Mouse (Mus musculus): Measurements from ENCODE around the gene Spop.

Spop gene

DNA sequence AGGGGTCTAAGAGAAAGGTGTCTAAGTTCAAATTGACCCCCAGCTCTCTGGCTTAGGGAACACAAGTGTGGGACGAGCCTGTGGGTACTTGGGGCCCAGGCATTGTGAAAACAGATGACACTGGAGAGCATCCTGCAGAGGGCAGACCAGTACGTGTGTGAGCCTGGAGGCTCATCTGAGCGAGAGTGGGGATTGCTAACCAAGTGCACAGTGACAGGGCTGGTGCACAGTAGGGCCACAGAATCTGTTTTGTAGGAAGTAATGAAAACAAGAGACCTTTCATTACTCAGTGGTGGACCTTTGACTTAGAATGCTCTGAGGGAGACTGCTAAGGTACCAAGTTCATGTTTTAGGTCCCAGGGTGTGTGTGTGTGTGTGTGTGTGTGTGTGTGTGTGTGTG lies 106.1 kb downstream of the Spop start:
- DNase-seq (ENCODE audit: low read depth, low spot score) = no peak

DNA sequence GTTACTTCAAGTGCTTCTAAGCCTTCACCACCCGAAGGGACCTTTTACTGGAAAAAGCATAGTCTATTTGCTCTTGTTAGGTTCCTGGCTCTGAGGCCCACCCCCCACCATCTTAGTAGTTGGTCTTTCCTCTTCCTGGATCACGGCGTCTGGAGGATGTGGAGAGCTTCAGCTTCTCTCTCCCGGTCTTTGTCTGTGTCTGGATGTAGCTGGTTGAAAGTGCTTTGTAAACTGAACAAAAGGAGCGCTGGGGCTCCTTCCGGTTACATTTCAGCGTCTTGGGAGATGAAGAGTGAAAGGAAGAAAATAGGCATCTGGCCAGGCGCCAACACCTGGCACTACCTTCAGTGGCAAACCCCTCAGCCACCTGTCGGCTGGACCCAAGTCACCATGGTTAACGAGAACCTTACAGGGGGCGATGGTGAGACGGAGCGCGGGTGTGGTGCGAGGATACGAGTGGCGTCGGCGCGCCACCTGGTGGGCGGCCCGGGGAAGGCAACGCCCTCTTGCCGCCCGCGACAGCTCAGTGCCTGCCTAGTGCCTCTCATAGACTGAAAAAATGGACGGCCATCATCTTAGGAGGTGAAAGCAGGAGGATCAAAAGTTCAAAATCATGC lies 106.7 kb downstream of the Spop start:
- DNase-seq (ENCODE audit: low read depth, low spot score) = peak; percentile 80

DNA sequence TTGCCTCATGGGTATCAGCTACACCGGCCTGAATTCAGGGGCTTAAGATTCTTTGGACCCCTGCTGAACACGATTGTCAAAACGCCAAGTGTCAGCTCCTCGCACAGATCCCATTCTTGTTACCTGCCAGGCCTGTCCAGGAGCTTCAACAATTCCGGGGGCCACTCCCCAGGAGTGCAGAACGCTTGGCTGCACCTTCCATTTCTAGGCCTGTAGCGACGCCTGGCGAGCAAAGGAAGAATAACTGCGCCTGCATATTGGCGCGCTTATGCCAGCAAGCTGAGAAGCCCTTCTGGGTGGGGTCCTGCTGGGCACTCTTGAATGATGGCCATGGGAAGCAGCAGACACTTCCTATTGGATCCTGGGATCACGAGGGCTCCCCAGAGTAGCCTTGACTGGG lies 107.7 kb downstream of the Spop start:
- no peak for DNase-seq (ENCODE audit: low read depth, low spot score)

DNA sequence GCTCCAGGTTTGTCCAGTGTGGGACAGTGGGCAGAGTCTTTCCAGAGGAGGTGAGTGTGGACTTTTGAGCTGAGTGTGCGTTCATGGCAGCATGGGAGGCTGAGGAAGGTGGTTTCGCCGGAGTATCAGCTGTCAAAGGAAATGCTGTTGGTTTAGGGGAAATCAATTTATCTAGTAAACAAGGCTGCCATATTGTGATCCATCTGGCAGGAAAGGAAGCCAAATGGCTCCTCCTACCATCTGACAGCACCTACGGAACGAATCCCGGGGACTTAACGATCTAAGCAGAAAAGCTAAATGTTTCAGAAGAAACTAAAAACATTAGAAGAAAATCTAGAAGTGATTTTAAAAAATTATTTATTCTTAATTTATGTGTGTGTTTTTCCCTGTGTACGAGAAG lies 113.4 kb downstream of the Spop start:
- DNase-seq (ENCODE audit: low read depth, low spot score) = no peak

DNA sequence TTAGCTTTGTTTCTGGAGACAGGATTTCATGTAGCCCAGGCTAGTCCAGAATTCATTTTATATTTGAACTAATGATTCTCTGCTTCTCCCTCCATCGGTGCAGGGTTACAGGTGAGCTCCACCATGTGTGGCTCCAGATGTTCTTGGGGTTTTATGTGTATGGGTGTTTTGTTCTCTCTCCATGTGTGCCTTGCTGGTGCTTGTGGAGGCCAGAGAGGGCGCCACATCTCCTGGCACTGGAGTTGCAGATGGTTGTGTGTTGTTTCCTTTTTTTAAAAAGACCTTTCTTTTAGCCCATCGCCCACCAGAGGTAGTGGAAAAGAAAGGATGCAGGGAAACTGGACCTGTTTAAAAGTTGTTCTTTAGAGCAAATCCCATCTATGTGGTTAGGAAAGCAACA lies 114.4 kb downstream of the Spop start:
- DNase-seq (ENCODE audit: low read depth, low spot score) = no peak

DNA sequence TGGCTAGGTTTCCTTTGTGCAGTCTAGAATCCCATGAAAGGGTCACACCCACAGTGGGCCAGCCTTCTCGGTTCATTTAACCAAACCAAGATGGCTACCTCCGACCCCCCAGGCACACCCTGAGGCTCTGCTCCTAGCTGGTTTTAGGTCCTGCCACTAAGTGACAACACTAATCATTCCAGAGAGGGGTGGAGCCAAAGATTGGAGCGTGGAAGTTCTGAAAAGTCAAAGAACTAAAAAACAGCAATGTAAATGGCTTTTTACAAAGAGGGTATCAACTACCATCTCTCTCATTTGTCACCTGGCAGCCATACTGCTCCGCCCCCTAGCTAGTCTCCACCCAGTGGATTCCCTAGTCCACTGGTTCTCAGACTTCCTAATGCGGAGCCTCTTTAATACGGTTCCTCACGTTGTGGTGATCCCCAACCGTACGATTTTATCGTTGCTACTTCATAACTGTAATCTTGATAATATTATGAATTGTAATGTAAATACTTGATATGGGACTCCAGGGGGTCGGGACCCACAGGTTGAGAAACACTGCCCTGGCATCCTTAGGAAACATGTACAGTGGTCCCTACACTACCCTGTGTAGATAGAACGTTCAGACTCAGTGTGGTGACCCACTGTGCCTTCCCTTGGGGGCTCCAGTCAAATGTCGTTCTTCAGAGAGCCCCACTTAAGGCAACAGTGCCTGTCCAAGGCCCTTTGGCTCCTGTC lies 118.6 kb downstream of the Spop start:
- no peak for DNase-seq (ENCODE audit: low read depth, low spot score)

DNA sequence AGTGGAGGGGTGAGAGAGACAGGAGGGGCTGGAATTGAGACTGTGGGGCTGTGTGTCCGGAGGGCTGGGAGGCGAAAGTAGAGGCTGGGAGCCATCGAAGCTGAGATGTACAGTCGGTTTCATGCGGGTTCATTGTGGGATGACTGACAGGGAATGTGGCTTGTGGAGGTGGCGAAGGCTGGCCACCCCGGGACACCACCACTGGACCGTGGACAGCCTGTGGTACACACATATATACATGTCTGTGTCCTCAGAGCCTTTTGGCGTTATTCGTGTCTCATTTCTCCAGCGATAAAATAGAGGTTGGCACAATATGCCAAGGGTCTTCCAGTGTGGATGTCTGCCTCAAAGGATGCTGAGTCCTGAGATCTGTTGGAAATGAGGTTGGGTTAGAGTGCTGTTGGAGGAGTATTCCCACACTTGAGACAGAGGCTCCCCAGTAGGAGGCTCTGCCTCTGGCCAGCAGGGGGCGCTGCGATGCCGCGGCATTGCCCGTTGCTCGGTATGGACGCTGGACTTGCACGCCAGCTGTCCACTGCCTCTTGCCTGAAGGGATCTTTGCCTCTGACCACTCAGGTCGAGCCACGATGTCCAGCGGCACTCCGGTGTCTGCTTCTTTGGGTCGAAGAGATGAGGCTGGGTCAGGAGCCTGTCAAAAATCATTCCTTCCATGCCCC lies 119.7 kb downstream of the Spop start:
- DNase-seq (ENCODE audit: low read depth, low spot score) = peak; percentile 81

DNA sequence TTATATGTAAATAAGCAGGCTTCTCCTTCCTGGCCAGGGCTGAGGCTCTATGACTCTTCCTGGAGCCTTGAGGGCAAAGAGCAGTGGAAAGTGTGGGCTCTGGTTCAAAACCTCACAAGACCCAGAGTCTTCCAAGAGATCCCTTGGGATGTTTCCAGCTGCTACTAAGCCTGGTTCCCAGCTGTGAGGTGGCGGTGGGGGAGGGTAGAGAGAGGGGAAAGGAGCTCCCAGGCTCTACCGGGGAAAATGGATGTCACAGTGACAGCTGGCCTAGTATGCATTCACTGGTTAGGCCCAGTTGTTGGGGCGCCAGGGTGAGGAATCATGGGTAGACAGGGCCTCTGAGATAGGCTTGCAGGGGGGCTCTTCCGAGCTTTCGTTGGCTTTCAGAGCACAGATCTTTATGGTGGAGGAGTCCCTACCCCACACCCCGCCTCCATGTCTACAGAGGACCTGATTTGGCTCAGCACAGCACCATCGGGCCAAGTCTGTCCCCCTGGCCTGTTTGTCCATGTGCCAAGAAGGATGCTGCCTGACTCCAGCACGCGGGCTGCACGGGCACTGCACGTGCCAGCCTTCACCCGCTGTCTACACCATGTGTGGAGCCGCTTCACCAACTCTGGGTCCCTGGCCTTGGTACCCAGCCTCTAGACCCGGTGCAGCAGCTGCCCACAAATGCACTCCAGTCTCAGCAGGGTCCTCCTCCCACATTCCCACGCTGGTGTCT lies 124.7 kb downstream of the Spop start:
- DNase-seq (ENCODE audit: low read depth, low spot score) = no peak

DNA sequence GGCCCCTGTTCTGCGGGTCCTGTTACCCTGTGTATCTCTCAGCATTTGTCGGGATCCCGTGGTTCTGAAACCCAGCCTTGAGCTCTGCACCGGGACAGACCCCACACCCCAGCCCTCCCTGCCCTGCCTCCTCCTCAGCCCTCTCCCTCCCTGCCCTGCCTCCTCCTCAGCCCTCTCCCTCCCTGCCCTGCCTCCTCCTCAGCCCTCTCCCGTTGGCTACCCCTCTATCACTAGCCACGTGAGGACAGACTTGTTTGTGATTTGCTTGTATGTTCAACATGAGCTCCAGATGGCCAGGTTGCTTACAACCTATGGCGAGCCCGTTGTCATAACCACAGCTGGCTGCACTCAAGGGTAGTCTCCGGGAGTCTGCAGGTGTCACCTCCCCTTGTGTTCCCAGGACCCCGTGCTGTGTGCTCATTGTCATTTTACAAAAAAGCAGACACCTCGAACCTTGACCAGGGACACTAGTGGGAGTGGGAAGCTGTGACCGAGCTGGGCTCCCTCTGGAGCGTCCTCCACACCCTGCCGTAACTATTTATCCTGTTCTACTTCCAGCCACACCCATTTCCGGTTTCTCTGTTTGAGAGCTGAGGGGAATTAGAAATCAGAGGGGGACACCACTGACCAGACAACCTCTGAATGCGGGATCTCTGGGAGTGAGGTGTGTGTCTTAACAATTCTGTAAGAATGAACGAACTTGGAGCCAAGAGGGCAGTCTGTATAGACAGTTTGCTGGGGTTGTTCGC lies 126.9 kb downstream of the Spop start:
- DNase-seq (ENCODE audit: low read depth, low spot score) = no peak

All from retina, postnatal 7 days (tissue).